Mouse (Mus musculus): ENCODE results near the gene Mterf1b. TPM values are rescaled to one million over a fixed set of nuclear protein-coding genes. Genes with fewer than 3 reads are reported as not detected.

The Mterf1b gene
- polyA plus RNA-seq, 2 experiments = 1.8 to 2.1 TPM

GRCm38 (mm10) chr5:4221981-4222623, 29.9 kb downstream of the Mterf1b start:
- TF ChIP-seq CTCF (IDR thresholded peaks at IDR 0.05; ENCODE audit: low read depth) = no peak
- no peak for TF ChIP-seq EP300 (IDR thresholded peaks at IDR 0.05; ENCODE audit: low read depth)
- no peak for ATAC-seq (ENCODE audit: insufficient read depth)
- no peaks in the 10 kb centered on the region for H3K9me3 ChIP-seq (ENCODE audit: control insufficient read depth, low read length)
- no peak overlapping the region for H3K9ac ChIP-seq (replicated peaks)
- WGBS (ENCODE audit: insufficient replicate concordance) = 58% methylated on average over 6 of the region's 6 CpGs
- no peak overlapping the region for H3K27ac ChIP-seq
- no peaks in the 10 kb centered on the region for H3K4me1 ChIP-seq (replicated peaks; ENCODE audit: control insufficient read depth in 2 of 2, insufficient read depth in 2 of 2, low read length in 1 of 2)
- DNase-seq (ENCODE audit: low read depth in 3 of 3, low spot score in 3 of 3) = no peak
- no peak overlapping the region for H3K4me3 ChIP-seq (ENCODE audit: insufficient read depth in 1 of 2, low read depth in 2 of 2, low read length in 2 of 2)
- no peak overlapping the region for H3K4me2 ChIP-seq (ENCODE audit: low read depth)
- H3K36me3 ChIP-seq (replicated peaks; ENCODE audit: control insufficient read depth, insufficient read depth, low read depth) = no peaks in the 10 kb centered on the region
- no peaks in the 10 kb centered on the region for H3K27me3 ChIP-seq (ENCODE audit: control insufficient read depth, insufficient read depth, low read length)

GRCm38 (mm10) chr5:4232163-4232562, 40.0 kb downstream of the Mterf1b start:
- no peak overlapping the region for H3K4me3 ChIP-seq (ENCODE audit: insufficient read depth in 1 of 2, low read depth in 2 of 2, low read length in 2 of 2)
- no peak overlapping the region for H3K27ac ChIP-seq
- no peak overlapping the region for H3K9ac ChIP-seq (replicated peaks)
- H3K27me3 ChIP-seq (ENCODE audit: control insufficient read depth, insufficient read depth, low read length) = no peaks in the 10 kb centered on the region
- H3K4me1 ChIP-seq (replicated peaks; ENCODE audit: control insufficient read depth in 2 of 2, insufficient read depth in 2 of 2, low read length in 1 of 2) = no peaks in the 10 kb centered on the region
- H3K36me3 ChIP-seq (replicated peaks; ENCODE audit: control insufficient read depth, insufficient read depth, low read depth) = no peaks in the 10 kb centered on the region
- no peaks in the 10 kb centered on the region for H3K9me3 ChIP-seq (ENCODE audit: control insufficient read depth, low read length)
- H3K4me2 ChIP-seq (ENCODE audit: low read depth) = no peak overlapping the region
- TF ChIP-seq EP300 (IDR thresholded peaks at IDR 0.05; ENCODE audit: low read depth) = no peak
- TF ChIP-seq CTCF (IDR thresholded peaks at IDR 0.05; ENCODE audit: low read depth) = no peak
- WGBS (ENCODE audit: insufficient replicate concordance) = 54% methylated on average over 2 of the region's 2 CpGs
- no peak for ATAC-seq (ENCODE audit: insufficient read depth)
- no peak for DNase-seq (ENCODE audit: low read depth in 3 of 3, low spot score in 3 of 3)

- 57% methylated on average over 2 of the region's 2 CpGs for WGBS (ENCODE audit: insufficient replicate concordance)
- Histone ChIP-seq H3K27me3 (ENCODE audit: control insufficient read depth, insufficient read depth, low read length) (no peaks in the 10 kb centered on the region), H3K36me3 (replicated peaks; ENCODE audit: control insufficient read depth, insufficient read depth, low read depth) (no peaks in the 10 kb centered on the region), H3K9me3 (ENCODE audit: control insufficient read depth, low read length) (no peaks in the 10 kb centered on the region), H3K4me1 (replicated peaks; ENCODE audit: control insufficient read depth in 2 of 2, insufficient read depth in 2 of 2, low read length in 1 of 2) (no peaks in the 10 kb centered on the region), H3K4me3 (ENCODE audit: insufficient read depth in 1 of 2, low read depth in 2 of 2, low read length in 2 of 2) (no peak overlapping the region), H3K9ac (replicated peaks) (no peak overlapping the region), H3K4me2 (ENCODE audit: low read depth) (no peak overlapping the region), H3K27ac (no peak overlapping the region)
- TF ChIP-seq CTCF (IDR thresholded peaks at IDR 0.05; ENCODE audit: low read depth) (no peak), EP300 (IDR thresholded peaks at IDR 0.05; ENCODE audit: low read depth) (no peak)
- ATAC-seq (ENCODE audit: insufficient read depth) (no peak), DNase-seq (ENCODE audit: low read depth in 3 of 3, low spot score in 3 of 3) (no peak)
Measured at GRCm38 (mm10) chr5:4234505-4234904, 42.3 kb downstream of the Mterf1b start.

GRCm38 (mm10) chr5:4240120-4240519, 48.0 kb downstream of the Mterf1b start:
- DNase-seq (ENCODE audit: low read depth in 3 of 3, low spot score in 3 of 3) (no peak), ATAC-seq (ENCODE audit: insufficient read depth) (no peak)
- no peaks in the 10 kb centered on the region for H3K36me3 ChIP-seq (replicated peaks; ENCODE audit: control insufficient read depth, insufficient read depth, low read depth)
- H3K9me3 ChIP-seq (ENCODE audit: control insufficient read depth, low read length) = no peaks in the 10 kb centered on the region
- TF ChIP-seq EP300 (IDR thresholded peaks at IDR 0.05; ENCODE audit: low read depth) (no peak), CTCF (IDR thresholded peaks at IDR 0.05; ENCODE audit: low read depth) (no peak)
- WGBS (ENCODE audit: insufficient replicate concordance) = 65% methylated on average over 2 of the region's 2 CpGs
- H3K4me3 ChIP-seq (ENCODE audit: insufficient read depth in 1 of 2, low read depth in 2 of 2, low read length in 2 of 2) = no peak overlapping the region
- H3K27ac ChIP-seq = no peak overlapping the region
- H3K9ac ChIP-seq (replicated peaks) = no peak overlapping the region
- no peaks in the 10 kb centered on the region for H3K4me1 ChIP-seq (replicated peaks; ENCODE audit: control insufficient read depth in 2 of 2, insufficient read depth in 2 of 2, low read length in 1 of 2)
- H3K27me3 ChIP-seq (ENCODE audit: control insufficient read depth, insufficient read depth, low read length) = no peaks in the 10 kb centered on the region
- no peak overlapping the region for H3K4me2 ChIP-seq (ENCODE audit: low read depth)

- 34% methylated on average over 3 of the region's 3 CpGs for WGBS (ENCODE audit: insufficient replicate concordance)
- Histone ChIP-seq H3K4me3 (ENCODE audit: insufficient read depth in 1 of 2, low read depth in 2 of 2, low read length in 2 of 2) (no peak overlapping the region), H3K4me1 (replicated peaks; ENCODE audit: control insufficient read depth in 2 of 2, insufficient read depth in 2 of 2, low read length in 1 of 2) (no peaks in the 10 kb centered on the region), H3K9ac (replicated peaks) (no peak overlapping the region), H3K27ac (no peak overlapping the region), H3K36me3 (replicated peaks; ENCODE audit: control insufficient read depth, insufficient read depth, low read depth) (no peaks in the 10 kb centered on the region), H3K4me2 (ENCODE audit: low read depth) (no peak overlapping the region), H3K27me3 (ENCODE audit: control insufficient read depth, insufficient read depth, low read length) (no peaks in the 10 kb centered on the region), H3K9me3 (ENCODE audit: control insufficient read depth, low read length) (no peaks in the 10 kb centered on the region)
- DNase-seq (ENCODE audit: low read depth in 3 of 3, low spot score in 3 of 3) (no peak), ATAC-seq (ENCODE audit: insufficient read depth) (no peak)
- TF ChIP-seq CTCF (IDR thresholded peaks at IDR 0.05; ENCODE audit: low read depth) (no peak), EP300 (IDR thresholded peaks at IDR 0.05; ENCODE audit: low read depth) (no peak)
Measured at GRCm38 (mm10) chr5:4245004-4245403, 52.8 kb downstream of the Mterf1b start.

All from liver, embryonic 14.5 days (tissue).